Mouse (Mus musculus): ENCODE data around the gene Grik1. TPM values are rescaled to one million over a fixed set of nuclear protein-coding genes. Genes with fewer than 3 reads are reported as not detected.

The Grik1 gene
- total RNA-seq, 2 experiments from 2014 or later = 0.10 TPM; not detected in 1

- peak; percentile 4 for DNase-seq
- intact Hi-C loops (cut with DNase I; ENCODE audit: low total_unique reads) = no loop called here
Measured at GRCm38 (mm10) chr16:88174083-88174721, 115.9 kb downstream of the Grik1 start.

GRCm38 (mm10) chr16:88166547-88166946, 123.5 kb downstream of the Grik1 start:
- intact Hi-C loops (cut with DNase I; ENCODE audit: low total_unique reads) = no loop called here
- no peak for DNase-seq

DNA sequence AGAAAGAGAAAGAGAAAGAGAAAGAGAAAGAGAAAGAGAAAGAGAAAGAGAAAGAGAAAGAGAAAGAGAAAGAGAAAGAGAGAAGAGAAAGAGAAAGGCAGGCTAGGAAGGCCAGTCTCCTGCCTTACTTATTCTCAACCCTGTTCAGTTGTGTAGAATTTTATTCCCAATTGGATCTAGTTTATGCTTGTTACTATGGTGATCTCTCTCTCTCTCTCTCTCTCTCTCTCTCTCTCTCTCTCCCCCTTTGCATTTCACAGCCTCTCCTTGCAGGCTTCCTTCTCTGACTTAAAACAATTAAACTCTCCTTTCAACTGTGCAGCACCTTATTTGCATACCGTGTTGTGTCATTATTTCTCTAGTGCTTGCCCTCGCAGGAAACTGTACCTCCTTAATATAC, 147.5 kb downstream of the Grik1 start:
- no peak for DNase-seq
- intact Hi-C loops (cut with DNase I; ENCODE audit: low total_unique reads) = no loop called here

- intact Hi-C loops (cut with DNase I; ENCODE audit: low total_unique reads) = no loop called here
Measured at GRCm38 (mm10) chr16:88142136-88142535, 147.9 kb downstream of the Grik1 start.

DNA sequence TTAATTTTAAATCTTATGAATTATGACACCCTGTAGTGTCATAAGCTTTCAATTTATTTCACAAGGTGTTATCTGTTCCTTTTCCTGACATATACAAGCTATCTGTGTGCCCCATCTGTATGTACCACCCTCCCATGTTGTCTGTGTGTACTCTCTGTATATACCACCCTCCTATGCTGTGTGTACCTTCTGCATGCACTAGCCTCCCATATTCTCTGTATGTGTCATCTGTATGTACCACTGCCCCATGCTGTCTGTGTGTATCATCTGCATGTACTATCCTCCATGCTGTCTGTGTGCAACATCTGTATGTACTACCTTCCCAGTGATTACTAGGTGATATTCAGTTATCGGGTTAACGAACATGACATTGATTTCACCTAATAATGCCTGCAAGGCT, 148.5 kb downstream of the Grik1 start:
- DNase-seq = no peak
- intact Hi-C loops (cut with DNase I; ENCODE audit: low total_unique reads) = no loop called here

More at GRCm38 (mm10) chr16:88142136-88142535, 147.9 kb downstream of the Grik1 start:
- DNase-seq = no peak

- intact Hi-C loops (cut with DNase I; ENCODE audit: low total_unique reads) = no loop called here
Measured at GRCm38 (mm10) chr16:88138913-88139312, 151.2 kb downstream of the Grik1 start.

DNA sequence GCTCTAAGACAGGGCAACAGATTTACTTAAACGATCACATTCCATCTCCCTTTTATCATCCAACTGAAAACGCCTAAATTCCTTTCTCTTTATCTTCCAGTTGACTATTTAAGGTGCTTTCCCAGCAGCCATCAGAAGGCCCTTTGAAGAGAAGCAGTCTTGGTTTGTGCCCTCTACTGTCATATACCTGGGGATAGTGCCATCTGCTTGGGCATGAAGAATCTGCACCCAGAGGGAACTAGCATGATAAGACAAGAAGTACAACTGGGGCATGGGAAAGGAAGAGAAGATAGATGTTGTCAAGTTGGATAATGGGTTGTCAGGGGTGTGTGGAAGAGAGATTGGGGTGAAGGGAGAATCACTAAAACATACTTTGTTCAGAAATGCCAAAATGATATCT, 157.1 kb downstream of the Grik1 start:
- intact Hi-C loops (cut with DNase I; ENCODE audit: low total_unique reads) = no loop called here
- DNase-seq = no peak

More at GRCm38 (mm10) chr16:88138913-88139312, 151.2 kb downstream of the Grik1 start:
- DNase-seq = no peak

DNA sequence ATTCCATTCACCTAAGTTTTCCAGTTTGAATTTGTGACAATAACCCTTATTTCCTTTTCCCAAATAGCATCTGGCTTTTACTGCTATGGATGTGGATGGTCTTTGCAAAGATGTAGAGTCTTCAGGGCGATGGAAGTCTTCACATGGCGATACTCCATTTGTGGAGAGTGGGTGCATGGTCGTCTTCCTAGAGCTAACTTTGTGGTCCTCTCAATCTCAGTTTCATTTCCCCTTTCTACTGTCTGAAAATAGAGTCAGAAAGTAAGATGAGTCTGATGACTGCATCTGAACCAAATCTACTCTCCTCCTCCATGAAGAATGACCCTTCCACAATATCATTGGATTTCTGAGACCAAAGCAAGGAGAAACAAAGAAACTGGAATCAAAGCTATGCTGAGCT, 159.0 kb downstream of the Grik1 start:
- intact Hi-C loops (cut with DNase I; ENCODE audit: low total_unique reads) = no loop called here

DNA sequence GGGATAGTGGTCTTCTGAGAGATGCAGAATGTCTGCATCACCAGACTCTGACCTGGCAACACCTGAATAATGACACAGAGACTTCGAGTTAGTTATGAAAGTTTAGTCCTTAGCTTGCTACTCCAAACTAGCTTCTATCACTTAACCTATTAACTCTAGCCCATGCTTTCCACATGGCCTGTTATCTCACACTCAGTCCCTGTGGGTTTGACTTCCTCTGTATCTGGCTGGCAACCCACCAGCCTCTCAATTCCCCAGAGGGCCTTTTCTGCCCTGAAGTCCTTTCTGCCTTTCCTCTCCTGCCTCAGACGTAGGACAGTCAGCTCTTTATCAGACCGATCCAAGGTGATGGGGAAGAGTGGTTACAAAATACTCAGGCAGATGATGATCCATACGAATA, 165.0 kb downstream of the Grik1 start:
- intact Hi-C loops (cut with DNase I; ENCODE audit: low total_unique reads) = no loop called here
- DNase-seq = no peak

More for the DNA sequence above, 159.0 kb downstream of the Grik1 start:
- DNase-seq = no peak

- DNase-seq = peak; percentile 8
- intact Hi-C loops (cut with DNase I; ENCODE audit: low total_unique reads) = no loop called here
Measured at GRCm38 (mm10) chr16:88112551-88113138, 177.4 kb downstream of the Grik1 start.

DNA sequence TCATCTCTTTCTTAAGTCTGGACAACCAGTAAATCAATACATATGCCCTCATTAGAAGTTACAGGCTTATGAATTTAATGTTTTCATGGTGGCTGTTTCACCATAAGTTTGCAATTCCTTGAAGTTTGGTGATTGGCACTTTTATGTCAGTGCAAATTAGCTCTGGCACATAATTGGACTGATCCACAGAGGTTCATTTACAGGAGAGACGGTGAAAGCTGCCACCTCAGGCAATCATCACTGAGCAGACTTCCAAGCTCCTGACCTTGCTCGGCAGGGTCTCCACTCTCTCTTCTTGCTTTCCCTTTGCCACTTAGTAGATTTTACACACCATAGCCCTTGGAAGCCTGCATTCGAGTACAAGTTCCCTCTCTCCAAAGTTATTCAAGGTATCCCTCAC, 178.6 kb downstream of the Grik1 start:
- intact Hi-C loops (cut with DNase I; ENCODE audit: low total_unique reads) = no loop called here
- DNase-seq = no peak

DNA sequence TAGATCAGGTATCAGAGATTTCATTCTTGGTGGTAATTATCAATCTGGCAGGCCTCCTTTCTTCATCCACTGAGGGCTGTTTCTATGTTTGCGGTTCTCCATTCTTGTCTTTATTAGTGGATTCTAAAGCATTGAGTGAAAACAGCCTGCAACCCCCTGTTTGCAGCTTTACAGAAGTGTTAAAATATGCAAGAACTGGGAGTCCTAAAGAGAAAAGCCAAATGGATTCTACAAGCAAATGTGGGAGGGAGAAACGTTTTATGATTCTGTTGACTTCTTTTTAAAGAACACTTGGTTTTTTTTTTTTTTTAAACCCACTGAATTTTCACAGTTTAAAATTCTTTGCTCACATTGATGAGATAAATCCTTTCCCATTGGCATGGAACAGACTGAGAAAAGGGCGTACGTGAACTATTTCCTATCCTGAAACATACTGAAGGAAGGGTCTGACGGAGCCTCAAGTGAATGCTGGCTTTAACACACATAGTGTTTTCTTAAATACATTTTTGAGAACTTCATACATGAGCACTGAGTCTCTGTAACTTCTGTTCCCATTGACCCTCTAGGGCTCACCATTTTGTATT, 195.8 kb downstream of the Grik1 start:
- intact Hi-C loops (cut with DNase I; ENCODE audit: low total_unique reads) = no loop called here
- DNase-seq = no peak

DNA sequence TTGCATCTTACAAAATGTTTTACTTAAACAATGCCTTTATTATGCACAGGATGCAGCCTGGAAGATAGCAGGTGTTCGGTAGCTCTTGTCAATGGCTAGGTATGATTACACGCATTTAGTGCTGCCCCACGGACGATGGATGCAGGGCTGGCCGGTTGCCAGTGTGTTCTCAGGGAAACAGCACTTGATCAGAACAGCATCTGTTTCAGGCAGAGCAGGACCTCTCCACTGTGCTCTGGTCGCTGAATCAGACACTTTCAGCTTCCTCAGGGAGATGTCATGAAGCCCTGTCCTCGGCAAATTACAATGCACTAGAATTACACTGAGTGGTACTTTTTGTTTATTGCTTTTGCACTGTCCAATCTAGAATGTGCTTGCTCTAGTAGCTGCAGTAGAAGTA, 202.8 kb downstream of the Grik1 start:
- intact Hi-C loops (cut with DNase I; ENCODE audit: low total_unique reads) = no loop called here
- DNase-seq = no peak

GRCm38 (mm10) chr16:88074716-88075115, 215.3 kb downstream of the Grik1 start:
- intact Hi-C loops (cut with DNase I; ENCODE audit: low total_unique reads) = no loop called here
- DNase-seq = peak; percentile 24

GRCm38 (mm10) chr16:88060936-88061335, 229.1 kb downstream of the Grik1 start:
- DNase-seq = no peak
- intact Hi-C loops (cut with DNase I; ENCODE audit: low total_unique reads) = no loop called here

DNA sequence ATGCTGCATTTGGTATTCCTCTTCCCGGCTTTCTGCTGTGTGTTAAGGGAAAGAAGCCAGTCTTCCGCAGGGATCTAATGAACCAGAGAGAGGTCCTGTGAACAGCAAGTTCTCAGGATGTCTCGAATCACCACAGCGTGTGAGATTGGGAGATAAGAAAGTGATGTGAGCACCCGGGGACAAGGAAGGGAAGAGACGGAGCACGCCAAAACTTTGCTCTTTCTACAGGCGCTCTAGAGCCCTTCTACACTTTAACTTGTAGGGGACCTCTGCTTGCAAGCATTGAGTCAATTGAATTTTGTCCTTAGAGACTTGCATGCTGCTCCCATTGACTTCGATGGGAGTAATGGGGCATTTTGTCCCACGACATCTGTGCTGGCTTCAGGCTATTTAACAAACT, 241.9 kb downstream of the Grik1 start:
- intact Hi-C loops (cut with DNase I; ENCODE audit: low total_unique reads) = no loop called here

DNA sequence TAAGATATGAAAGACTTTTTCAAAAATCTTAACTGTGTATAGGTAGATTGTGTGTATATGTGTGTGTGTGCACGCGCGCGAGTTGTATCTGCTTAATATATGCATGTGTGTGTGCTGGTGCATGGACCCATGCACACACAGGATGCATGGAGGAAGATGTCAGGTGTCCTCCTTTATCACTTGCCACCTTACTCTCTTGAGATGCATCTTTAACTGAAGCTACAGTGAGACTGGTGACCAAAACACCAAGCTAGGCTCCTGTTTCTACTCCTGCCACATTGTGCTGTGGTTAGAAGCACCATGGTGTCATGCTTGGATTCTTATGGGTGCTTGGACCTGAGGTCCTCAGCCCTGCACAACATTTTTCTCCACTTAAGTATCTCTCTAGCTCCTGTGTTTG, 245.7 kb downstream of the Grik1 start:
- intact Hi-C loops (cut with DNase I; ENCODE audit: low total_unique reads) = no loop called here

More for the DNA sequence above, 241.9 kb downstream of the Grik1 start:
- no peak for DNase-seq

DNA sequence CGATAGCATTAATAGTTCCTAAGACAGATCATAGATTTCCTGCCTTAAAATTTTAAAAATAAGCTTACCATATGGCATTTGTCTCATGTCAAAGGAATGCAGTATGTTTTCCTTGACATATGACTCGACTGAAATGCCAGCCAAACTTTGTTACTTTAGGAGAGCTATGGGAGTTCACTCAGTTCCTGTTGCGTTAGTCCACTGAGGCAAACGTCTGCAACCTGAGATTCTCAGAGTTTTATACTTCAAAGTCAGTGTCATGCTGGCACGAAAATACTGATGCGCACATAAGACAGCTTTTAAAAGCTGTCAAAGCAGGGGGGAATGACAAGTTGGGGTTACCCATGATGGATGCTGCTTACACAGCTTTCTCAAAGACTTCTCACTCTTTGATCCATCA, 247.6 kb downstream of the Grik1 start:
- intact Hi-C loops (cut with DNase I; ENCODE audit: low total_unique reads) = no loop called here
- no peak for DNase-seq

More for the DNA sequence above, 245.7 kb downstream of the Grik1 start:
- DNase-seq = no peak

GRCm38 (mm10) chr16:88038503-88039091, 251.5 kb downstream of the Grik1 start:
- intact Hi-C loops (cut with DNase I; ENCODE audit: low total_unique reads) = no loop called here
- no peak for DNase-seq

DNA sequence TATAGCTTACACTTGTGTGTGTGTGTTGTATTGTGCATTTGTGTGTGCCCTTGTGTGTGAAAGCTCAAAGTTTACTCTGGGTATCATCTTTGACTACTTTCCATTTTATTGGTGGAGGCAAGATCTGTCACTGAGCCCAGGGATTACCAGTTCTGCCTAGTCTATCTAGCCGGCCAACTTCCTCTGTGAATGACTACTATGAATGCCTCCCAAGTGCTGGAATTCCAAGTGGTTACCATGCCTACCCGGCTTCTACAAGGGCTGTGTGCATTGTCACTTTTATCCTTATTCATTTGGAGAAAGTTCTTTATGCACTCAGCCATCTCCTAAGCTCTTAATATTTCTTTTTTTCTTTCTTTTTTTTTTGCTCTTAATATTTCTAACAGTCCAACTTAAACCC, 301.3 kb downstream of the Grik1 start:
- DNase-seq = no peak
- intact Hi-C loops (cut with DNase I; ENCODE audit: low total_unique reads) = no loop called here

Measured in gastrocnemius, postnatal 14 days (tissue).